Mouse (Mus musculus): Measurements from ENCODE around the gene Dstyk. TPM values are rescaled to one million over a fixed set of nuclear protein-coding genes. Genes with fewer than 3 reads are reported as not detected.

The Dstyk gene
- total RNA-seq, 2 experiments from 2014 or later, result 32.4 to 32.6 TPM

- intact Hi-C loops (cut with DNase I), result no loop called here
- no peak for DNase-seq (ENCODE audit: low spot score in 2 of 2)
Measured at GRCm38 (mm10) chr1:132483234-132483633, 65.9 kb downstream of the Dstyk start.

DNA sequence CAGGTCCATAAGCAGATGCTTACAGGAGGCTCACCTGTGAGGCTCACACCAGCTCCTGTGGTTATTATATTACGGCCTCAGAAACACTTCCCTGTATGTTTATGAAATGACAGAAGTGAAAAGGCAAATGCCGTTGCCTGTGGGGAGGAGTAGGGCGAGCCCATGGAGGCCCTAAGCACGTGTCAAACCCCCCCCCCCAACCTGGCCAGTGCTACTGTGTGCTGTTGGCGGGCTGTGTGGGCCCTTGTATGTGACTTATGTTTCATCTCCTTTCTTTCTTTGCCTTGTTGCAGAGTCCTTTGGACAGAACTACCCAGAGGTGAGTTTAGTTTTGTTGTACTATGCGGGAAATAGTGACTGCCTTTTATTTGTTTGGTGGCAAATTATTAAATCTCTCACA, 66.4 kb downstream of the Dstyk start:
- intact Hi-C loops (cut with DNase I), result no loop called here
- DNase-seq (ENCODE audit: low spot score in 2 of 2), result no peak

DNA sequence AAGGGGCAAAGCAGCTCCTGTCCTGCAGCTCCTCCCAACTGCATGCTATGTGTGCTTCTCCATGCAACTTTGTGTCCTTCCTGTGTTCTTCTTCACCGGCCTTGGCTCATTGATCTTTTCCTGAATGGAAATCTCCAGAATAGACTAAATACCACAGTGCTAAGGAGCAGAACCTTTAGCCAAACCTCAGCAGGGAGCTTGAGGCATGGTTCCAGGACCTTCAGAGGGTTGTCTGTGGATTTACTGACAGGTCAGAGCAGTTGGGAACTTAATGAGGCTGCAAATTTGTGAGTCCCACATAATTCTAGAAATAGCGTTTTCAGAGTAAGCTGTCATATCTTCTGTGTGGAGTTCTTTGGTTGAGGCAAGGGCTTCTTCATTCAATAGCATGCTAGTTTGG, 83.2 kb downstream of the Dstyk start:
- no peak for DNase-seq (ENCODE audit: low spot score in 2 of 2)
- intact Hi-C loops (cut with DNase I), result no loop called here

- intact Hi-C loops (cut with DNase I), result no loop called here
Measured at GRCm38 (mm10) chr1:132505155-132505554, 87.8 kb downstream of the Dstyk start.

GRCm38 (mm10) chr1:132506058-132506457, 88.7 kb downstream of the Dstyk start, which contains the start of gene Tmem81:
Gene Tmem81, plus strand, starts transcription at chr1:132506230.
- no peak for DNase-seq (ENCODE audit: low spot score in 2 of 2)
- intact Hi-C loops (cut with DNase I), result no loop called here

More at GRCm38 (mm10) chr1:132505155-132505554, 87.8 kb downstream of the Dstyk start:
- no peak for DNase-seq (ENCODE audit: low spot score in 2 of 2)

DNA sequence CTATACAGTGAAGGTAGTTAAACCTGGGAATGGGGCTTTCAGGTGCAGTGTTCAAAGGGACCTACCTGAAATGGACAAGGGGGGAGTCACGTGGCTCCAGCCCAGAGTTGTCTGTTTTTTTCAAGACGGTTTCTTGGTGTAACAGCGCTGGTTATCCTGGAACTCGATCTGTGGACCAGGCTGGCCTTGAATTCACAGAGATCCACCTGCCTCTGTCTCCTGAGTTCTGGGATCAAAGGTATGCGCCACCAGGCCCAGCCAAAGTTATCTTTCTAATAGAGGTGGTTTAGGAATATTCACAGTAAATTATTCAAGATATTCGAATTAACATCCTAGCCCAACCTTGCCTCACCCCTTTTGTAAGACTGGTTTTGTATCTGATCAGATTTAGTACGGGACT, 89.3 kb downstream of the Dstyk start:
- DNase-seq (ENCODE audit: low spot score in 2 of 2), result no peak
- intact Hi-C loops (cut with DNase I), result no loop called here

DNA sequence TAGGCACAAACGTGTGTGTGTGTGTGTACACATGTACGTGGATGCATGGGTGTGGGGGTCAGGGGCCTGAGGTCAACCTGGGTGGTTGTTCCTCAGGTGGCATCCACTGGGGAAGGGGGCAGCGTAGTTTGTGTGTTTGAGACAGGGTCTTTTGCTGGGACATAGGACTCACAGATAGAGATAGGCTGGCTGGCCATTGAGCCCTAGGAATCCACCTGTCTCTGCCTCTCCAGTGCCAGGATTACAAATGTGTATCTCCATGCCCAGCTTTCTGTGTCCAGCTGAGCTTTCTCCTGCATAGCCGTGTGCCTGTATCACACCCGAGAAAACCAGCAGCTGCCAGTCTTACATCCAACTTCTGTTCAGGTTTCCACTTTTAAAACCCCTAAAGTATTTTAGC, 92.4 kb downstream of the Dstyk start:
- intact Hi-C loops (cut with DNase I), result no loop called here
- no peak for DNase-seq (ENCODE audit: low spot score in 2 of 2)

- intact Hi-C loops (cut with DNase I), result no loop called here
- DNase-seq (ENCODE audit: low spot score in 2 of 2), result no peak
Measured at GRCm38 (mm10) chr1:132511521-132511920, 94.2 kb downstream of the Dstyk start.

- no peak for DNase-seq (ENCODE audit: low spot score in 2 of 2)
- intact Hi-C loops (cut with DNase I), result no loop called here
Measured at GRCm38 (mm10) chr1:132512106-132512505, 94.8 kb downstream of the Dstyk start.

GRCm38 (mm10) chr1:132515339-132515738, 98.0 kb downstream of the Dstyk start:
- intact Hi-C loops (cut with DNase I), result no loop called here
- no peak for DNase-seq (ENCODE audit: low spot score in 2 of 2)

Other genes with a start within 250 kb of the Dstyk start
- 1 to 10 TPM; 4.1 to 4.6 TPM for gene Lemd1, start 226.1 kb upstream of the Dstyk start, total RNA-seq (2021)
- gene AC124108.1, start 226.1 kb upstream of the Dstyk start, total RNA-seq (2021), result 1 to 10 TPM; 3.7 to 3.9 TPM
- gene Gm10188, start 187.8 kb upstream of the Dstyk start, total RNA-seq (2021), result not detected
- 10 to 100 TPM; 13.1 to 16.8 TPM for gene Klhdc8a, start 118.9 kb upstream of the Dstyk start, total RNA-seq (2021)
- gene Nuak2, start 101.4 kb upstream of the Dstyk start, total RNA-seq (2021), result 1 to 10 TPM; 1.6 to 1.7 TPM
- gene Tmcc2, start 26.3 kb upstream of the Dstyk start, total RNA-seq (2021), result 100 to 1,000 TPM; 128 to 132 TPM
- gene Rbbp5, start 59.8 kb downstream of the Dstyk start, total RNA-seq (2021), result 10 to 100 TPM; 35.7 to 43.8 TPM
- gene Tmem81, start 88.7 kb downstream of the Dstyk start, total RNA-seq (2021), result 1 to 10 TPM; 2.3 to 2.7 TPM
- gene Cntn2, start 125.7 kb downstream of the Dstyk start, total RNA-seq (2021), result 10 to 100 TPM; 53.2 to 58.8 TPM

All from left cerebral cortex, postnatal 14 days (tissue).